Mouse (Mus musculus) spleen, adult 12 weeks (tissue): ENCODE results near the gene Lbp.

Source experiments
- DNase-seq: peaks from one replicate; pipeline ENCODE4 v3.0.0; 2022; ENCODE audit warnings: low spot score

Gene Lbp

DNA sequence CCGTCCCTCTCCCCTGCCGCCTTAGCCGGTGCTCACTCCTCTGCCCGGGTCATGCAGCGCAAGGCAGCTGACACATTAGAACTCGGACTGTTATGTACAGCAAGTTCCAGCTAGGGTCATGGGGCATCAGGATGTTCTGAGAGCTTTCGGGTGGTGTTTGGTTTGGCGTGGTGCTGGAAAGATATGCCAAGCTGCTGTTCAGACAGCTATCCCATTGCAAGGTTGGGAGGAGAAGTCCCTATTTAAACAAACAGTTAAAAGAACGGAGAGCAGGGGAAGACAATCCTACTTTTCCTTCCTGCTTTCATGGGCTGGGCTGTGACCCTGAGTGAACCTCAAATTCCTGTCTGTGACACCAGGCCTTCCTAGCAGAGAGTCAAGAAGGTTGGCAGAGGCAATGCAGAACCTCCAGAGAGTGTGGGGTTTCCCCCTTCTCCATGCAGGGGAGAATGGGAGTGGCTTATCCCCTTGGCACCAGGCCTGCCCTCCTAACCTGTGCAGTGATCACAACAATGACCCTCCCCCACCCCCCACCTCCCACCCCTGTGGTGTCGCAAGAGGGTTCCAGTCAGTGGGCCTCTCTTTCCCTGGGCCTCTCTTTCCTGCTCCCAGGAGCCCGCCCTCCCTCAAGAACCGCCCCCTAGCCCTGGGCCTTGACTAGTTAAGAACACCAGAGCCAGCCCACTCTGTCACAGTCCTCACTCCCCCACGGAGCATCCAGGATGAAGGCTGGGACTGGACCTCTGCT, at the start of gene Lbp:
TSS of gene Lbp (plus strand) at position 546 of the 748 bp plus-strand sequence.
- DNase-seq, result no peak

DNA sequence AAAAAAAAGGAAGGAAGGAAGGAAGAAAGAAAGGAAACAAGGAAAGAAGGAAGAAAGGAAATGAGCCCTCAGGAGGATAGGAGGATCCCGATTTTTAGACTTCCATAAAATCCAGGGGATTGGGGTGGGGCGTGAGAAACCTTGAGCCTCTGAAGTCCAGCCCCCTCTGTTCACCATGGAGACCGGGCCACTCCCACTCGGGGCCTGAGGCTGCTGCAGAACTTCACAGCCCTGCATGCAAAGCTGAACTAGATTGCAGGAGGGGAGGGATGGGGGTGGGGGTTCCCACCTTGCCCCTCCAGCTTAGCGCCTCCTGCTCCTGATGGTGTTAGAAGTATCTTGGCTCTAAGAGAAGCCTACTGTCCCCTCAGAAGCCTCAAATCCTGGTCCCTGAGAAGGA, 49.4 kb upstream of the Lbp start:
- no peak for DNase-seq

DNA sequence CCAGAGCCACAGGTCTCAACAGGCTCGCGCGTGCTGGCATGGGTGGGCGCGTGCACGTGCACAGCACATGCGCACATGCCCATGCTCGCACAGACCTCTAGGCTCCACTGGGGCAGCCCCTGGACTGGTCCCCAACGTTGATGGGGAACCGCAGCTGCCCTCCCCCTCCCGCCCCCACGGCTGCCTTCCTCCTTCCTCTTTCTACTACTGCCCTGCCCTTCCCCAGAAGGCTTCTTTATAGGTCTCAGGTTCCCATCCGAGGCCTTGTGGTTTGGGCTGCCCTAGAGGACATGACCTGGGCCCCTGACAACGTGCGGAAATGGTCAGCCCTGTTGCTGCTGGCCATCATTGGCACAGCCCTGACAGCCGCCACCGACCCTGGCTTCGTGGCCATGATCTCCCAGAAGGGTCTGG, 48.3 kb upstream of the Lbp start, which contains the start of gene Bpi:
TSS of gene Bpi (plus strand) at position 90 of the 414 bp plus-strand sequence.
- DNase-seq, result no peak

DNA sequence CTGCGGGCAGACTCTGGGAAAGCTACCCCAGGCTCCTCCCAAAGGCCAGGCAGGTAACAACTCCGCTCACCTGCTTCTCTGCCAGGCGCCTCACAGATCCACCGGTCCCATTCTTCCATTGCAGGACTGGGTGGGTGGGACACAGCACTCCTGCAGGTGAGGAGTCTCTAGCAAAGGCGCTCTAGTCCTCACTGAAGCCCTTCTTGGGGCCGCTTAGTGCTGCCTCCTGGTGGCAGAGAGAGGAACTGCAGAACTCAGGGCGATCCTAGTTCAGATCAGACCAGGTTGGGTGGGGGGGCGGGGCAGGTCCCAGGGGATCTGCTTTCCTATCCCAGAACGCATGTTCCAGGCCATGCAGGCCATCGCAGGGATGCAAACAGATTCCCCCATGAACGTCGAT, 47.5 kb upstream of the Lbp start:
- peak; percentile 25 for DNase-seq

DNA sequence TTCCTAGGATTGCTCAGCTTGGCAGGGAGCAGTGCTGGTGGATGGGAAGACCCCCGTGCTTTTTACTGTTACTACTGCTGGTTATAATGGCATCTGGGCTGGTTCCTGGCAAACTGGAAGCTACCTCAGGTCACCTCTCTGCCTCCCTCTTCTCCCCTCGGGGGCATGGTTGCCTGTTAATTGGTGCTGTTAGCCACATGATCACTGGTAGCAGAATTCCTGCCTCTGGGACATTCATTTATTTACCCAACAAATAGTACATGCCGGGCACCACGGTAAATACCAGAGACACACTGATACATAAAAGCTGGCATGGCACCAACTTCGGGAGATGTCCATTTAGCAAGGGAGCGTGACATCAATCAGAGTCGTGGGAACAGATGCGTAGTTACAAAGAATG, 46.8 kb upstream of the Lbp start:
- no peak for DNase-seq

DNA sequence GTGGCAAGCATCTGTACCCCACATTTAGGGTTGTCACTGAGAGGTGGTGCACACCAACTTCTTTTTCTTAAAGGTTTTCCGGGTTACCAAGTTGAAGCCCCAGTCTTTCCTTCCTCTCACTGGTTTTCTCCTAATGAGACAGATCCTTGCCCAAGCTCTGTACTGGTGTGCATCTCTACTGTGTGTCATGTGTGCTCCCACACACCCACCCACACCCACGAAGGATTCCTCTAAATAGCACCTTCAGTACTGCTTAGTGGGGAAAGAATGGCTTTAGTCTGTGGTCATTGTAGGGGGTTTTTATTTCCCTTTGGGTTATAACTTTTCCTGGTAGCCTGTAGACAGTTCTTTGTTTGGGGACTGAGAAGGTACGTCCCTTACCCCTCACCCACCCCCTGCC, 41.4 kb upstream of the Lbp start:
- DNase-seq, result no peak

DNA sequence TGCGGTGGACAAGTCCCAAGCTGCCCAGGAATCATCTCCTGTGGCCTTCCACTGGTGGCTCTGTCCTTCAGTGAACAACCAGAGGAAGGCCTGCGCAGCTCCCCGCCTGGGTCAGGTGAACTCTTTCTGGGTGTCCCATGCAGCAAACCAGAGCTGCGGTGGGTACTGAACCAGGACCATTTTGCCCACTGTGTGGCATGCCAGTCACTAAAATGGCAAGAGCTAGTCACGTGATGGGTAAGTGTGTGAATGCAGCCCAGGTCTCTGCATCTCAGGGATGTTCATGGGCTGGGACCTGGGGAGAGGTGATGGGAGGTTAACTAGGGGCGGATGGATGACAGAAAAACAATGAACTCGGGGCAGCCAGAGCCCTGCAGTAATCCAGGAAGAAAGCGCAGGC, 36.3 kb upstream of the Lbp start:
- no peak for DNase-seq

DNA sequence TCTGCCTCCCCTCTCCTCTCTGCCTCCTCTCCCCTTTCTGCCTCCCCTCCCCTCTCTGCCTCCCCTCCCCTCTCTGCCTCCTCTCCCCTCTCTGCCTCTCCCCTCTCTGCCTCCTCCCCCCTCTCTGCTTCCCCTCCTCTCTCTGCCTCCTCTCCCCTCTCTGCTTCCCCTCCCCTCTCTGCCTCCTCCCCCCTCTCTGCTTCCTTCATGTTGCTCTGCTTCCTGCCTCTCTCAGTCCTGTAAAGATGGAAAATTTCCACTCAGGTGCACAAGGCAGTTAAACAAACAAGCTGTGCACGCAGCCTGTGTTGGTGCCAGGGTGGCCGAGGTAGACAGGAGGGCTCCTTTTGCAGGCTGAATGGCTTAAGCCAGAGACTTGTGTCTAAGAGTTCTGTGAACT, 32.6 kb upstream of the Lbp start:
- DNase-seq, result no peak

DNA sequence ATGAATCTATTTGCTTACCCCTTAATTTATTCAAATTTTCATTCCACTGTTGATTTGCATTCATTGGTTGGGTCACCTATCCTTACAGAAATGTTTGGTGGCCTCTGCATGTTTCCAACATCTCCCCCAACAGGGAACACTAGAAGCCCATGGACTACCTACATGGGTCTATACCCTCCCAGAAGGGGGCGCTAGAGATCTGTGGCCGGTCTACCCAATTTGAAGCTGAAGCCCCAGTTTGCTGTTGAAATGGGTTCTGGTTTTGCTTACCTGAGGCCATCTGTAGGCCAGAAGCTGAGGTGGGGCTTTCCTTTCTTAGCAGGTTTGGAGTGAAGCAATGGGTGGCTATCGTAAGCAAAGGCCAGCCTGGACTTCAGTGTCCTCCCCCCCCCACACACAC, 30.9 kb upstream of the Lbp start:
- DNase-seq, result no peak

DNA sequence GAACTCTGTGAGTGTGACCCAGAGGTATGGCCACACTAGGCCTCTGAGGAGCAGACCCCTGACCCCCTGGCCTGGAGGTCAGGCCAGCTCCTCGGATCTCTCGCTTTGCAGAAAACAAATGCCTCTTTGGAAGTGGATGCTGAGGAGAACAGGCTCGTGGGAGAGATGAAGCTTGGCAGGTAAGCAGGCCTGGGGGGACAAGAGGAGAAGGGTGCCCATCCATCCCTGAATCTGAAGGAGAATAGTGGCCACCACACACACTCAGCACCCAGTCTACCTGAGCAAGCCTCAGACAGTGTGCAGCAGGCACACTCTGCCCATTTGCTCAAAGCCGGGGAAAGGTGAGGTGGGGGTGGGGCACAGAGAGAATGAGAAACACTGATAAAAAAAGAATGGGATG, 30.5 kb upstream of the Lbp start:
- no peak for DNase-seq

DNA sequence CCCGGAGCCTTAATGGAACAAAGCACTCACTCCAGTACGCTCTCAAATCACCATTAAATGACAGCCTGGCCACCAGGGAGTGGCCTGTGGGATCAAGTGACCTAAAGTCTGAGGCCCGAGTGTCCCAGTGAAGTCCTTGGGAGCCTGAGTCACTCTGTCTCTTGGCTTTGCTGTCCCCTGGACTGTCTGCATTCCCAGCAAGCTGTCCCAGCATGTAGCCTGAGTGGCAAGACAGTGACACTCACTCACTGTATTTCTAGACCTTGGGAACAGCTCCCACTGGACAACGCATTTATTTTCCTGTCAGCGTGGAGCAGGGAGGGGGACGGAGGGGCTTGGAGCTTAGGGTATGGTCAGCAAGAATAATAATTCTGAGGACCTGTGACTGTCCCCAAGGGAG, 29.8 kb upstream of the Lbp start:
- DNase-seq, result no peak

DNA sequence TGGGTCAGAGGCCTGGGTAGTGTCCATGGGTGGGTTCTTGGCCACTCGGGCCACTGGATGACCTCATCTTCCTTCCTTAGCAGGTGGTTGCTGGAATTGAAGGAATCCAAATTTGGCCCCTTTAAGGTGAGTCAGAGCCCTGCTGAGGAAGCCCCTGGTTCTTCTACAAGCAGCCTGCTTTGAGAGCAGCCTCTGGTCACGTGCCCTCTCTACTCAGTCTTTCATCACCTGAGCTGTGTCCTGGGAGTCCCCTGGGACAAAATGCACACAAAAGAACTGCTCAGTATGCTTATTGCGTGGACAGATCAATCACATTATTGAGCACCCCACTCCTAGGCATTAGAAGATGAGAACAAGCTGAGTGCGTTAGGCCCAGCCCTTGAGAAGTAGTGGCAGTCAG, 29.4 kb upstream of the Lbp start:
- DNase-seq, result no peak

DNA sequence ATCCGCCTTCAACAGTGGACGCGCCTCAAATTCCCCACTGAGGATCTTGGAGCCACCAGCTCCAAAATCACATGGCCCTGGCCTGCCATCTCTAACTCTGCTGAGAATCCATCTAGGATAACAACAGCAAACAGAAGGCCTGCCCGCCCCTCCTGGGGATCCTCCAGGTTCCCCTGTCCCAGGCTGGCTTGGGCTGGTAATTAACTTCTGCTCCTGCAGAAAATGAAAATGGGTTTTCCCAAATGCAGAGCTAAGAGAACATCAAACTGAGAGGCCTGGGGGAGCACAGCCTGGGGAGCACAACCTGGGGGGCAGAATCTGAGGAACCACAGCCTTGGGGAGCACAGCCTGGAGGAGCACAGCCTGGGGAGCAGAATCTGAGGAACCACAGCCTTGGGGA, 26.6 kb upstream of the Lbp start:
- no peak for DNase-seq

DNA sequence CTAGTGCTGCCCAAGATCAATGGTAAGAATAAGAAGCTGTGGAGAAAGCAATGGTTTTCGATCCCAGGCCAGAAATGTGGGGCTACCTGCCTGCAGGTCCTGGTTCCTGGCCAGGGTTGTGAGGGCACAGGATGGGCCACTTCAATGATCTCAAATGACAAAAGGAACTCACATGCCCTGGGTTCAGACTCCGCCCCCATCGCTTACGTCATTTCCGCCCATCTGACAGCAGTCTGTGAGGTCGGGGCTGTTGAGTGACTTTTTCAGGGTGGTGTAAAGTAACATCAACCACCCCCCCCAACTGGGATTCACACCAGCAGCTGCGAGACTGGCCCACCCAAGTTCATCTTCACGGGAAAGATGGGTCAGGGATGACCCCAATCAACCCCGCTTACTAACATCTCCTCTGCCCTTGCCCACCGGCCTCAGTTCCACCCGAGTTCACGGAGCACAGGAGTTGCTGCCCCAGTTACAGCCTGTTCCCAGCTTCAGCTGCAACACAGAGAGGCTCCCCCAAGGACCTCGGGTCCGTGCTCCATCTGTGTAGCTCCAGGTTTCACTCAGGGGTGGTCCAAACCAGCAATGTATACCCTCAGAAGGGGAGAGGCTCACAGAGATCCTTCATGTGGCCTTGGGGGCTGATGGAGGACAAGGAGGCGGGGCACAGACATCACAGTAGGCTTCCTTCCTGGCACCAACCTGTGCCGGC, 24.6 kb upstream of the Lbp start:
- no peak for DNase-seq

DNA sequence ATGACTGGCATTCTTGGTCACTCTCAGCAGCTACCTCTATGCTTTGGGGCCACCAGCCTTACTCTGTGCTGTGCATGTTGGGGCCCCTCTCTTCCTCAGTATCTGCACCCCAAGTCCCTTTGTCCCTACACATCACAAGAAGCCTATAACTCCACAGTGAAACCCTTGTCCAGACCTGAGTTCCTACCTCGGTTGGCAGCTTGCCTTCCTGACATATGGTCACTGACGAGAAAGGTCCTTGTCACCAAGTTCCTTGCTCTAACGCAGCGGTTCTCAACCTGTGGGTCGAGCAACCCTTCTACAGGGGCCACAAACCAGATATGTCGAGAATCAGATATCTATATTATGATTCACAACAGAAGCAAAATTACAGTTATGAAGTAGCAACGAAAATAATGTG, 23.2 kb upstream of the Lbp start:
- no peak for DNase-seq

DNA sequence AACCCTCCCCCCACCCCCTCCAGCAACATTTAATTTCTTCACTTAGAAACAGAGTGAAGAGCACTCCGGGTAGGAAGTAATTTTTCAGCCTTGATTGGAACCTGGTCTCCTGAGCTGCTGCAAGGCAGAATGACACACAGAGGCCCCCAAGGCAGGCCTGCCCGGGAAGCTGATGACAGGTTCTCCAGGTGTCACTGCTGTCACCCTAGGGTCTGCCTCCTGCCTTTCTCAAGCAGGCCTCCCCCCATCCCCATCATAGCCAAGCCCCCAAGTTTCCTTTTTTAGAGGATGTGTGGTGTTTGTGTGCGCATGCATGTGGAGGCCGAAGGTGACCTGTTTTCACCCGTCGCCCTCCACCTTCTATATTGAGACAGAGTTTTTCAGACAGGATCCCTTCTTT, 22.5 kb upstream of the Lbp start:
- DNase-seq, result no peak

DNA sequence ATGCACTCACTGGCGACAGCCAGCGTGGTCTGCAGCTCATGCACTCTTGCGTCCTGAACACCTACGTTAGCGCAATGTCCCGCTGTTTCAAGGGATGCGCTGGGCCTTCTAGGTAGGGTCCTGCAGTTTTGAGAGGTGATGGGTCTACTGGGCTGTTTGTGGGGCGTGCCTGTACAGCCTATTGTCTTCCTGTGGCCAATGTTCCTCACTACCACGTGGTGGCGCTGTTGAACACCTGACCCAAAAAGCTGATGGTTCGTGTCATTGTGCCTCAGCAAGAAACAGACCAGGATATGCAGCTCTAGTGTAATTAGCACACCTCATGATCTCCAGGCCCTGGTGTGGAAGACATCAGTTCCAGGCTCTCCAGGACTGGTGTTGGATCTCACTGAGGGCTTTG, 21.7 kb upstream of the Lbp start:
- peak; percentile 10 for DNase-seq

DNA sequence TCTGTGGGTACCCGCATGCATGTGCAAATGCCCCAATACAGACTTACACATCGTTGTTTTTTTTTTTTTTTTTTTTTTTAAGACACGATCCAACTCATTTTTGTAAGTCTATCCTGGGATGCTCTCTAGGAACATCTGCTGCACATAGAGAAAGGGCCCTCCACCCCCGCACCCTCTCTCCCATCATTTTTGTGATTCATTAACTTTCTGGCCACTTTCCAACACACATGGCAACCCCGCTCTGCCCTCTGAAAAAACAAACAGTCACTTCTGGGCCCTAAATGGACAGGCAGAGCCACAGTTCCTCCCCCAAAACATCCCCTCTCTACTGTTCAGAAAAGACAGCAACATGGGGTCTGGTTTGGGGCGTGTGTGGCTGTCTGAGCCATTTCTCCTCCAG, 20.6 kb upstream of the Lbp start:
- DNase-seq, result no peak

DNA sequence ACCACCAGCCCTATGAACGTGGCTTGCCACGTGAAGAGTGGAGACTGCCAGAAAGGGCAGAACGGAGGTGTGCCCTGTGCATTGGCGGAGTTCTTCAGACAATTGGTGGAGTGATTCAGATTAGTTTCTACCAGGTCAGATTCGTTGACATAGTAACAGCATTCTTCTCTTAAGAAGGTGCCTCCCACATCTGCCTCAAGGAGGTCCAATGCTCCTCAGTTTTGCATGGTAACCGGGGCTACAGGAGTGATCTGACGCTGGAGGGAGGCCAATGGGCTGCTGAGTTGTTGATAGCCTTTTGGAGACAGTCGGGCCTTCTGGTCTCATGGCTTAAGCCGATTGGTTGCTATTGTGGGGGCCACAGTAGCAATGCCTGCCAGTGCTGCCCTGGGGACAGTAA, 10.6 kb upstream of the Lbp start:
- DNase-seq, result no peak

DNA sequence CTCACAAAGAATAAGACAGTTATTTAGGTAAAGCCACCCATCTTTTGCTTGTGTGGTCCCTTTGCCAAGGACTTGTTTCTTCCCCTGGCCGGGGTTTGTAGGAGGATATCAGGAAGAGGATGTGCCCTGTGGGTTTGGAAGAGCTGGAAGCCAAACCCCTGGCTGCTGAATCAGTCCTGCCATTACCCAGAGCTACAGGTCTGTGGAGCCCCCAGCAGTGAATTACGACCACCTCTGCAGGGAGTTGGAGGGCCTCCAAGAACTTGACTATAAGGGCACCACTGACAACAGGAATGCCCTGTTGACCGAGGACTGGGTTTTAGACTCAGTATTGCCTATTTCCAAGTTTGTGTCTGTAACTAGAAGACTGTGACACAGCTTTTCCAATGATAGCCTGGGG, 7.1 kb upstream of the Lbp start:
- DNase-seq, result no peak

DNA sequence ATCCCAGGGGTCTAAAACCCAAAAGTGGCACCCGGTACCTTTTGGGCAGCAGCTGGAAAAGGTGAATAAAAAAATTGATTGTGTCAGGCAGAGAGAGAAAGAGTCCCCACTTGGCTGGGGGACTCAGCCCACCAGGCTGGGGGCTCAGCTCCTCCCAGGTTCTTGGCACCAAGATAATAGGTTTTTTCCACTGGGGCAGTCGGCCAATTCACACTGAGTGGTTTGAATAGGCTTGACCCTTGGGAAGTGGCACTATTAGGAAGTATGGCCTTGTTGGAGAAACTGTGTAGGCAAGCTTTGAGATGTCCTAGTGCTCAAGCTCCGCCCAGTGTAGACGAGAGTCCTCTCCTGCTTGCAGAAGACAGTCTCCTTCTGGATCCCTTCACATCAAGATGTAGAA, 6.6 kb upstream of the Lbp start:
- DNase-seq, result no peak

DNA sequence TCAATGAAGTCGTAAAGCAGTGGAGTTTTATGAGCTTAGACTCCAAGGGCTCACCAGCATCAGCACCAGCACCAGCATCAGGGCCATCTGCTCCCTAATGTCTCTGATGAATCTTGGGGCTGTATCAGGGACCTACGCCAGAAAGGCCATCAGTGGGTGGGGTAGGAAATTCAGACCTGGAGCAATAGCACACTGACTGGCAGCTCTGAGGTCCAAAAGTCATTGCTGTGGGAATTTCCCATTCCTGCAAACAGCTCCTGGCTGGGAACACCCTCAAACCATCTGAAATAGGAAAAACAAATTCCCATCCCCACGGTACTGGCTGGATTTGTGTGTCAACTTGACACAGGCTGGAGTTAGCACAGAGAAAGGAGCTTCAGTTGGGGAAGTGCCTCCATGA, 3.5 kb upstream of the Lbp start:
- DNase-seq, result no peak

DNA sequence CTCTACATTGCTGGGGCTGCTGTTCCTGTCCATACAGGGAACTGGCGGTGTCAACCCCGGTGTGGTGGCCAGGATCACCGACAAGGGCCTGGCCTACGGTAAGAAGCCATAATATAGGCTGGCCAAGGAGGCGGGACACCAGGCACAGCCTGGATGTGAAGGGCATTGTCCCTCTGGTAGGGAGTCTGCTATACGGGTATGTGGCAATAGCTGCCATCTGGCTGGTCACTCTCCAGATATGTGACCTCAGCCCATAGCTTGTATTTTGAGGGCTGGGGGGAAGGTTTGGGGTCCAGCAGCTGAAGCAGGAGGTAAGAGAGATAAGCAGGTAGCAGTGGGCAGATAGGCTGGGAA, 380 bp downstream of the Lbp start:
- DNase-seq, result no peak

DNA sequence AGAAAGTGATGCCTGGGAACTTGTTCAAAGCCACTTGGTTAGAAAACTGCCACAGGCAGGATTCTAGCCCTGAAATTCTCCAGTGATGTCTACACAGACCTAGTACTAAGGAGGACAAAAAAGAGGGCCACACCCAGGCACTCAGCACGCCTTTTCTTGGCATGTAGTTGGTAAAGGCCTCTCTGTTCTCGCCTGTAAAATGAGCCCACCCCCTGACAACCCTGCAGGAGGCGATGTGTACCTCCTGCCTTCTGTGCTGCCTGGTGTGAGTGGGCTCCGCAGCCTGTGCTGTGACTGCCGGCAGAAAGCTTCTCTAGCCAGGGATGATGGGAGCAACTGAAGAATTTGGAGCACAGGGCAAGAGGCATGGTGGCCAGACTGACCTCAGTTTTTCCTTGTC, 2.0 kb downstream of the Lbp start:
- DNase-seq, result no peak
